Mouse (Mus musculus) erythroblast, adult 5-6 weeks (primary cell): ENCODE measurements around the gene C3. TPM values are rescaled to one million over a fixed set of nuclear protein-coding genes. Genes with fewer than 3 reads are reported as not detected.

Experiments used
- ATAC-seq: replicated peaks from 2 replicates; pipeline ENCODE4 v1.8.0; 2016; ENCODE audit warnings: moderate number of reproducible peaks, mild to moderate bottlenecking, moderate TSS enrichment, inconsistent platforms; ENCODE audit not compliant: poor library complexity, low FRiP score, severe bottlenecking
- total RNA-seq, 2 experiments: library from RNA; stranded (forward) in 1 of 2; stranded (reverse) in 1 of 2; fragments of 150-400 nt in 1 of 2; fragments of 200-764, 138-1000 nt in 1 of 2; gene quantifications; 2 replicates each; pipeline versions ENCODE4 v1.2.3 to v1.2.4; 2015 to 2017; ENCODE audit warnings: low replicate concordance in 2 of 2

C3 gene
- total RNA-seq, 2 experiments from 2014 or later: 158 to 227 TPM

DNA sequence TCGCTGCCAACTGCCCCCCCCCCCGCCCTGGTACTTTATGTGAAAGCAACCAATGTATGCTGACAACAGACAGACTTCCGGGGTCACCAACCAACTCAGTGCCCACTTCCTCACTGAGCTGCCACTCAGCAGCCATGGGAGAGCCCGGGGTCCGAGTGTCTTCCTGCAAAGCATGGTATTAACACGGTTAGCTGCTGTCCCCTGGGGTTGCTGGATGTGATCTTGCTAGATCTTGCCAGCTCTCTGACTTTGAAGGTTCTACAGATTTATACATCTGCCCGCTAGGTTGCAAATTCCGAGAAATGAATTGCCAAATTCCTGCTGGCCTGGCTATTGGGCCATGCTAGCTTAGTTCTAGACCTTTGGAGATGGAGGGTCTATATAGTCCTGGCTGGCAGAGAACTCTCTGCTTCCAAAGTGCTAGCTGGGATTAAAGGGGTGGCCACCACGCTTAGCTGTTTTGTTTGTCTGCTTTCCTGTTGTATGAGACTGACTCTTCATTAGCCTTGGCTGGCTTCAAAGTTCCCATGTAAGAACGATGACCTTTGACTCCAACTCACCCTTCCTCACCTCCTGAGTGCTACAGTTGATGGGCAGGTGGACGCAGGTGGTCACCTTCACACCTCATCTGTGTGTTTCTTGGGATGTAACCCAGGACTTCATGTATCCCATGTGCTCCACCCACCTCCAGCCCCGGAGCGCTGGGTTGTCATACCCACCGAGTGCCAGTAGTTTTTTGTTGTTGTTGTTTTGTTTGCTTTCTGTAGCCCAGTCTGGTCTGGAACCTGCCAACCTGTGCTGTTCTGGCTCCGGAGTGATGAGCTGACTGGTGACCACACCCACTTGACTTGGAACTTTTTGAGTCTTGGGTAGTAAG, 2.2 kb upstream of the C3 start:
- ATAC-seq: no peak

DNA sequence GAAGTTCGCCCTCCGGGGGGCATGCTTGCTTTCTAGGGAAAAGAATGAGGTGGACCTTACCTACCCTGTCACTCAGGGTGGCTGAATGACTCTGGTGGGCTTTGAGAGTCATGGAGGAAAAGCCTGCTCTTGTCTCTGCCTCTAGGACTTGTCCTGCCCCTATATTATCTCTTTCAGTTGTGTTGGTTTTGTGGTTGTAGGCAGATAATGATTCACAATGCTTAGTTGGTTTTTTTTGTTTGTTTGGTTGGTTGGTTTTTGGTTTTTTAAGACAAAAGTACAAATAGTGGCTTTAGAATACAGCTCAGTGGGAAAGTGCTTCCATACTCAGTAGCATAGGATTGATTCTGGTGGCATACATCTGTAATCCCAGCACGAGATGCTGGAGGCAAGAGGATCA, 937 bp upstream of the C3 start:
- no peak for ATAC-seq

DNA sequence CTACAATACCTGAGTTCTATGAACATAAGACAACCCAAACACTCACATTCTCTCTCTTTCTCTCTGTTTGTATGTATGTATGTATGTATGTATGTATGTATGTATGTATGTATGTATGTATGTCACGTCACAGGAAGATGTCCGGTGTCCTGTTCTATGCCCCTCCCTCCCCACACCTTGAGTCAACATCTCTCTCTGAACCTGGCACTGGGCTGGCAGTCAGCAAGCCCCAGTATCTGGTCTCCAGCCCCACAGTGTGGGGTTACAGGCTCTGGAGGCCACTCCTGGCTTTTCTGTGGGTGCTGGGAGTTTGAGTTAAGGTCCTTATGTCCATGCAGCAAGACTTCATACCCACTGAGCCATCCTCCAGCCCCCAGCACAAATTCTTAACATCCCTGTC, 468 bp downstream of the C3 start:
- no peak for ATAC-seq

DNA sequence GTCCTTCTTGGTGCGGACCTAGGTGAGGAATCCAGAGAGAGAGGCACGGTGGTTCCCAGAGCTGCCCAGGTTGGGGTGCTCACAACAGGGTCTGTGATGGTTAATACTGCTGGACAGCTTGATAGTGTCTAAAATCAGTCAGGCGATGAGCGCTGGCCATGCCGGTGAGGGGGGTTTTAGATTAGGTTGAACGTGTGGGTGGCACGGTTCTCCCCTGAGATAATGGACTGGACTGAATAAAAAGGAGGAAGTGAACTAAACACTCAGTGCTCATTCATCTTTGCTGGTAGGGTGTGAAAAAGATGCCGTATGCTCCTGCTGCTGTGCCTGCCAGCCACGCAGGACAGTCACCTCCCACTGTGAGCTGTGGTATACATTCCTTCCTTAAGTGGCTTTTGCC, 4.6 kb downstream of the C3 start:
- no peak for ATAC-seq

DNA sequence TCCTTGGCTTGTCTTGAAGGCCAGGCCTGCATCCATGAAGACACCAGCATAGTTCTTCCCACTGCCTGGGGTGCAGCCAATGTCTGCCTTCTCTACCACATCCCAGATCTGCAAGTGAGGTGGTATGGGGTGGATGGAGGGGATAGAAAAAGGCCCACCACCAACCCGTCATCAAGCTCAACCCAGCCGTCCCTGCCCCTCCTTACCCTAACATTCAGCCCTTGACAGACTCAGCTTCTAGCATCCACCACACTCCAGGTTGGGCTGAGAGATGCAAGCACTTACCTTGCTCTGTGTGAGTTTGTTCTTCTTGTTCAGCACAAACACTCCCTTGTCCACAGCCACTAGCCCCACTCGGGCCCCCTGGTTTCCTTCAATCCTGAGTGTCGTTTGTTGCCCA, 6.0 kb downstream of the C3 start:
- no peak for ATAC-seq

DNA sequence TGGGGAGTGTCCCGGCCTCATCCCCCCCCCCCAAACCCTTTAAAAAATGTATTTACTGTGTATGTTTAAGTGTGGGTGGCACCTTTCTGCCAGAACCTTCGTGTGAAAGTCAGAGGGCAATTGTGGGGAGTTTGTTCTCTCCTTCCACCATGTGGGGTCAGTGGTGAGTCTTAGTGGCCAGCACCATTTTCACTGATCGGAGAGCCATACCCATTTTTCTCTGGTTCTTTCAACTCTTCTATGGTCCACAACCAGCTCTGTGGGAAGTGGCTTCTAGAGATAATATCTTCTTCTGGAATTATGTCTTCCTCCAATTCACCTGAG, 8.1 kb downstream of the C3 start:
- ATAC-seq: no peak

DNA sequence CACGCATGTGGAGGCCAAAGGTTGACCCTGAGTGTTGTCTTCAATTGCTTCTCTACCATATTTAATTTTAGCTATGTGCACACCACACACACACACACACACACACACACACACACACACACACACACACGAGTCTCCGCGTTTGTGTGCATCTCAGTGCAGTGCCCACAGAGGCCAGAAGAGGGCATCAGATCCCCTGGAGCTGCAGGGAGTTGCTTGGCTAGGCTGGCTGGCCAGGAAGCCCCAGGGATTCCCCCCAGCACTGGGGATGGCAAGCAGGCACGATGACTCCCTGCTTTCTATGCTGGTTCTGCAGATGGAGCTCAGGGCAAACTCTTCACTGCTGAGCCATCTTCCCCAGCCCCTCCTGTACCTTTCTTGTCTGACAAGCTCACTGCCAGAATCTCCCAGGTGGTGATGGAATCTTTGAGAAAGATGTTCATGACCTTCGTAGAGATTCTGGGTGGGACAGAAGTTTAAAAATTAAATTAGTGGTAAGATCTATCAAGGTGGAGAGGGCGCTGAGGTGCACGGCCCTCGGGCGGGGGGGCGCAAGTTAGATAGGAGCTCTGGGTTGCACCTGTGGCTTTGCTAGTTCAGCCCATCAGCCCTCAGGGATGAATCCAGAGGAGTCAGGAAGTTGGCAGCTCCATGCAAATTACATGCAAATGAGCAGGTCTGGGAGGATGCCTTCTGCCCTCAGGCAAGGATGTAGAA, 8.6 kb downstream of the C3 start:
- ATAC-seq: no peak

DNA sequence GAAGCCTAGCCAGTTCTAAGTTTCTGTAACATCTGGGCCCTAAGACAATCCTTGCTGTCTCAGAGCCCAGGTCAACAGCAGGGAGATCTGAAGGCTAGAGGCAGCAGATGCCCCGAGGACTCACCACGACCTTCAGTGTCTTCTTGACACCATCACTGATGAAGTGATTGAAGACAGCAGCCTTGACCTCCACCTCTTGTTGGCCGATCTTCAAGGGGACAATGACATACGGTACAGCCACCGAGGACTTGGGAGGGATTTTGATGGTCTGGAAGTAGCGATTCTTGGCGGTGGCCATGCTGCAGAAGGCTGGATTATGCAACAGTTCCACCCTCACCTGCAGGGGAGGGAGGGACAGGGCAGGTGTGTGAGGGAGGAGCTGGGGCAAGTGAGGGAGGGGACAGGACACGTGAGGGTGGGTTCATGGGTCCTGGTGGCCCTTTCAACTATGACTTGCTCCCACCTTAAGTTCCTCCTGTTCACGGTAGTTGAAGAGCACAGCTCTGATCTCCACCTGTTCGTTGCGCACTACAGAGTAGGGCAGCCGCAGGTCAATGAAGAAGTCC, 9.5 kb downstream of the C3 start:
- ATAC-seq: no peak

DNA sequence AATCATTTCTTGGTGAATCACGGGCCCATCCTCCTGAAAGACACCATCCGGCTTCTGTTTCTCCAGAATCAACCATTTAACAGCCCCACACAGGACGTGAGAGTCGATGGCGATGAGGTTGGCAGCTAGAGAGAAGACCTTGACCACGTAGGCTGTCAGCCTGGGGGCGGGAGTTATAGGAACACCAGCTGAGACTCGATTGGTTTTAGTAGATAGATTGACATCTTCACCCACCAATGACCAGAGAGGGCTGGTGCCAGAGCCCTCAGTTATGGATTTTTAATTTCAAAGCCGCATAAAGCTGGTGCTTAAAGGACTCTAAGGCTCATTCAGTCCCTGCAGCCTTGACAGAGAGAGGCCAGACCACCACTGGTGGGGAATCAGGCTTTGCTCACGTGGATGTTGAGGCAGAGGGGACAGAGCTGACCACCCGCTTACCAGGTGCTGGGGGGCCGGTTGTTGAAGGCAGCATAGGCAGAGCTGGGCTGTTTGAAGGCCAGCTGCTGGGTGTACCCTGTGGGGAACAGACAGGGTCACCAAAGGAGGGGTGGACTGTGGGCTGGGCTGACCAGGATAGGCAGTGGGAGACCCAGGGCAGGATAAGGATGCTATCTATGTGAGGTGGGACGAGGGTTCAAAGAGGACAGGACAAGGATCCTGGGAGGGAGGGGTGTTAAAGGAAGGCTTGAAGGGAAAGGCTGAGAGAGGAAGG, 13.1 kb downstream of the C3 start:
- ATAC-seq: no peak

DNA sequence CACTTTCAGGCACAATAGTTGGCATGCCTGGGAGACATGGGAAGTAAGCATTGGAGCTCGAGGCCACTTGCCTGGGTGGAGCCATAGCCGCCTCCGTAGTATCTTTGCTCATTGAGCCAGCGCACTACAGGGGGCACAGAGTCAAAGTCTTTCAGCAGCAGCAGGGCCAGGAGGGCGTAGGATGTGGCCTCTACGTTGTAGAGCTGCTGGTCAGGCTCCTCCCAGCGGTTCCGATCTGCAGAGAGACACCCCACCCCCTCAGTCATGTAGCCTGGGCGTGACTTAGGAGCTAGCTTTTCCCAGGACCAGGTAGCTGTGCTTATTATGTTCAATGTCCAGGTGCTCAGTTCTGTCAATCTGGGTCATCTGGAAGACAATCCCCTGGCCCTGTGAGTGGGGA, 16.4 kb downstream of the C3 start:
- no peak for ATAC-seq

DNA sequence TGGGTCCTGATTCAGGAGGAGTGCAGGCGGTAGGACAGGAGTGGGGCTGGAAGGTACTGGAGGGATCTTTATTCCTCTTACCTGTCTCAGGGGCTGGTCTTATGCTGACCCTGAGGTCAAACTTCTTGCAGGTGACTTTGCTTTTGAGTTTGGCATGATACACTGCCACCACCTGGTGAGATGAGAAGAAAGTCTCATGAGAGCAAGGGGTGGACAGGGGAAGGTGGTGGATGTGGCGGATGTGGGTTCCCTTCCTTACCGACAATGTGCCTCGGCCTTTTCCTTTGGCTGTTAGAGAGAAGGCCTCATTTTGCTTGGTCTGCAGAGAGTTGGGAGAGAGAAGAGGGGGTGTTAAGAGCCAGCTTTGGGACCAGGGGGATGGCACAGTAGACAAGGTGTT, 18.6 kb downstream of the C3 start:
- no peak for ATAC-seq

DNA sequence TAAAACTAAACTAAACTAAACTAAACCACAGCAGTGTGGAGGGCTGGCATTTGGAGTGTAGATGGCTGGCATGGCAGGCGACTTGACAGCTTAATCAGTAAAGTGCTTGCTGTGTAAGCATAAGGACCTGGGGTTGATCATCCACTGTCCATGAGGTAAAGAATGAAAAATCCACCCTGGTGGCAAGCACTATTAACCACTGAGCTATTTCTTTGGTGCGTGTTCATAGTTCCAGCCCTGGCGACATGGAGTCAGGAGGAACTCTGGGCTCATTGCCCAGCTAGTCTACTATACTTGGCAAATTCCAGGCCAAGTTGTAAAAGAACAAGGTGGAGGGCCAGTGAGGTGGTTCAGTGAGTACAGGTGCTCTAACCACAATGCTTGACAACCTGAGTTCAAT, 20.0 kb downstream of the C3 start:
- no peak for ATAC-seq

DNA sequence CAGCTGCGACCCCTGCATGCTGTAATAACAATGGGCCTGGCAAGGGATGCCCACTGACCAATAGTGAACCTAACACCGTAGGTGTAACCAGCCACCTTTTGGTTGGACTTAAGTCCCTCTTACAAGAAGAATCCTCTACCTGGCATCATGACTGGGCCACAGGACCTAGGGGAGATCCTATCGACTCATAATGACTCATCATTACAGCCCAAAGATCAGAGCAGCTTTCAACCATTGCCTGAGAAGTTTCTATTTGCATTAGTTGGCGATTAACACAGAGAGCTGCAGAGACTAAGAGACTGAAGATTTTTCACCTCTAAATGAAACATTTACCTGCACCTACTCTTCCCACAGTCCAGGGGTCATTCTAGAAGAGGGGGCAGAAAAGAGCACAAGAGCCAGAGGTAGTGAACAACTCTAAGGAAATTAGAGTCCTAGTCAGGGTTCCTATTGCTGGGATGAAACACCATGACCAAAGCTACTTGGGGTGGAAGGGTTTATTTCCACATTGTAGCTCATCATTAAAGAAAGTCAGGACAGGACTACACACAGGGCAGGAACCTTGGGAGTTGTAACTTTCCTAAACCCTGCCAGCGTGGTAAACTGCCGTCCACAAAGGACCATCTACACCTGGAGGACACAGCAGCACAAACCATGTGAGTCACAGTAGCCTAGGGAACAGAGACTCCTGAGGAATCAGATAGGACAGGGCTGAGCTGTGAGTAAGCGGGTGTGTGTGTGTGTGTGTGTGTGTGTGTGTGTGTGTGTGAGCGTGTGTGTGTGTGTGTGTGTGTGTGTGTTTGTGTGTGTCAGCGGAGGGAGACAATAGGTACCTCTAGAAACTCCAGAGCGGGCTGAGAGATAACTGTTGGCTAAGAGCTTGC, 25.9 kb downstream of the C3 start:
- no peak for ATAC-seq

DNA sequence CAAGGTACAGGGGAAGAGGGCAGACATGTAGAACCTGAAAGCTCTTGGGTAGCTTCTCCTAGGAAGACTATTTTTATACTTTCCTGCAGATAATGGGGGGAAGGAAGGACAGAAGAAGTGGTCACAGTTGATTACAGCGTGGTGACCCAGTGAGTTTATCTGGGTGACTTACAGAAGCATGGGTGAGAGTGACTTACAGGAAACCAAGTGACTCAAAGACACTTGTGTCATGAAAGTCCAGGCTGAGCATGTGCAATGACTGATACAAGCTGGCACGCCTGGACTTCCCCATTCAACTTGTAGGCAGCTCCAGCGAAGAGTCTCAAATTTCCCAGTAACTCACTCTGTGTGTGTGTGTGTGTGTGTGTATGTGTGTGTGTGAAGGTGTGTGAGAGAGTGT, 29.7 kb downstream of the C3 start:
- ATAC-seq: no peak

DNA sequence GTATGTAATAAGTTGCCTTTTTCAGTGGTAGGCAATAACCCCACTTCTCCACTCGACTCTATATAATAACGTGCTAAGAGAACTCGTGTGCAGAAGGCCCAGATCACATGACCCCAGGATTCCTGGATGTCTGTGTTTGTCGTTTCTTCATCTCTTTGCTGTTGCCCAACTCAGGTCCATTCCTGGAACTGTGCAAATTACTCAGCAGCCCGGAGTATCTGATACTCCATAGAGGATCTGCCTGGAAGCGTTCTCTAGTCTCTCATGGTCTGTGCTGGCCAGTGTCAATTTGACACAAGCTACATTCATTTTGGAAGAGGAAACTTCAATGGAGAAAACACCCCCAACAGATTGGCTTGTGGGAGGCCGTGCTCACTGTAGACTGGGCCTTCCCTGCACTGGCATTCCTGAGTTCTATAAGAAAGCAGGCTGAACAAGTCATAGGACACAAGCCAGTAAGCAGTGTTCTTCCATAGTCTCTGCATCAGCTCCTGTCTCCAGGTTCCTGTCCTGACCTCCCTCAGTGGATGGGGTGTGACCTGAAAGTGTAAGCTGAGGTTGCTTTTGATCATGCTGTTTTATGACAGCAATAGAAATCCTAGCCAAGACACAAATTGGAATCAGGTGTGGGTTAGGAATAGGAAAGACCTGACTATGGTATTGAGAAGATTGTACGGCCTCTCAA, 32.5 kb downstream of the C3 start:
- no peak for ATAC-seq

DNA sequence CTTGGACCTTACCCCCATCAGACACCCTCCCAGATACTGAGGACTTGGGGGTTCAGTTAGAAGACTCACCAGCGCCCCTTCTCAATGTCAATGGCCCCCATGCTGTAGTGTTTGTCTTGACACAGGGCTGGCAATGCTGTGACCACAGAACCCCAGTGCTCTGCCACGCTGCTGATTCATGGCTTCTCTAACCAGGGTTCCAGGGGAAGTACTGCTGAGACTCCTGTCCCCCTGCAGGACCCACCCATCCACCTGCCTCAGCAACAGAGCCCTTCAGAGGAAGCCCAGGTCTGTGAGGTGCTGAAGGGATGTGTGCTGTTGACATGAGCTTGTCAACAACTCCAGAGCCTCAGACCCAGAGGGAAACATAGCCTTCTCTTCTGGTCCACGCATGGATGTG, 33.2 kb downstream of the C3 start:
- ATAC-seq: no peak

DNA sequence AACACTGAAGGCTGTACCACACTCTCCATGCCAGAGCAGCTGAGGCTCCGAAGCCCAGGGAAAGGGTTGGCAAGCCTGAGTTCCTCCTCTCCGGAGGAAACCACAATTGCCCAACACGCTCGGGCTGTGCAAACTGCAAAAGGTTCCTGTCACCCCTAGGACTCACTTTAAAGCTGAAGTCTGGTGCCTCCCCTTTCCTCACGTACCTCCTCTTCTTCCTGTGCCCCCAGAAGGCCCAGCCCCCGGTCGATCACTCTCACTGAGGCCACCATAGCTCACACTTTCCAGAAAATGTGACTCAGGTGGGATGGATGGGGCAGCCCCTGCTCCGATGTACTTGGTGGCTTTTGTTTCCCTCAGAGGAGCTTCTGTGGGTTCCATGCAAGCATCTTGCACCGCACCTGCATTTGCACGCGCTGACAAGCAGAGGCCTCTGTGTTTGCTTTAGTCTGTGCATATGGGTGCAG, 33.9 kb downstream of the C3 start, which contains the start of gene Tnfsf14:
Gene Tnfsf14 (minus strand): TSS at position 137 of the 467 bp plus-strand sequence.
- no peak for ATAC-seq

DNA sequence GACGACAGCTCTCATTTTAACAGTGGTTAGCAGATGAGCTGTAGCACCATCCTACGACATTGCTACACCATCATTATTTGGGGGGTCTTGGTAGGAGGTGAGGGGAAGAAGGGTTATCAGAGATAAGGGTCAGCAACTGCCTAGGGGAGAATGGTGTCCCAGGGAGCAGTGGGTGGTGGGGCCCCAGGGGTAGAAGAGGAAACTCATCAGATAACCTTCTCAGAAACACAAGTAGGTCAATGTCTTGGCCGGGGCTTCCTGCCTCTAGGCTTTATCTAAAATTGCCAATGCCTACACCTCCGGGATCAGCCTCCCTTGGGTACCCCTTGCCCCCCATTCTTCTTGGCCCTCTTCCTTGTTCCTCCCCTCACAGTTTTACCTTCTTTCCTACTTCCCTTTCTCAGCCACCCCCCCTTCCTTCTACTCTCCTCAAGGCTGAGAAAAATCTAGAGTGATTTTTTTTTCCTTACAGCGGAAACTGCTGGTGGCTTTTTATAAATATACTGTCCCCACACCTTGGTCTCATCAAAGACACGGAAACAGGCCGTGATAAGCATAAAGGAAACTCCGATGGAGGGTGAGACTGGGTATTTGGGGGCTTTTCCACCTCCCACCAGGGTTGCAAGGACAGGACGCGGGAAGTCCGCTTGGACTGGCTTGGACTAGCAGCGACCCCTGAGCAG, 39.3 kb downstream of the C3 start:
- ATAC-seq: no peak
